Mouse (Mus musculus): Measurements from ENCODE around the gene Fem1b.
"Not testable (repeated sequence)": the region's sequence is repeated elsewhere in the genome, so short reads cannot be mapped to it uniquely, and the experiment has no call there.

The Fem1b gene

GRCm38 (mm10) chr9:62826456-62826855 is 14.7 kb upstream of the Fem1b start:
- DNase-seq: no peak

- DNase-seq: peak; percentile 67
These were observed 14.2 kb upstream of the Fem1b start for GRCm38 (mm10) chr9:62825791-62826393.

GRCm38 (mm10) chr9:62821811-62822210 is 10.1 kb upstream of the Fem1b start:
- DNase-seq: no peak

- DNase-seq: no peak
These were observed 9.1 kb upstream of the Fem1b start for GRCm38 (mm10) chr9:62820829-62821228.

- DNase-seq: not testable (repeated sequence)
These were observed 8.2 kb upstream of the Fem1b start for GRCm38 (mm10) chr9:62819910-62820309.

GRCm38 (mm10) chr9:62819494-62819893 is 7.8 kb upstream of the Fem1b start:
- DNase-seq: no peak

GRCm38 (mm10) chr9:62817828-62818614 is 6.3 kb upstream of the Fem1b start:
- no peak for DNase-seq

- peak; percentile 65 for DNase-seq
These were observed 5.4 kb upstream of the Fem1b start for GRCm38 (mm10) chr9:62817099-62817571.

GRCm38 (mm10) chr9:62816323-62817098 is 4.8 kb upstream of the Fem1b start:
- DNase-seq: no peak

- no peak for DNase-seq
These were observed 3.0 kb upstream of the Fem1b start for GRCm38 (mm10) chr9:62814751-62815150.

- peak; percentile 76 for DNase-seq
These were observed 699 bp upstream of the Fem1b start for GRCm38 (mm10) chr9:62812216-62813049.

- peak; percentile 56 for DNase-seq
These were observed 905 bp downstream of the Fem1b start for GRCm38 (mm10) chr9:62810543-62811515.

GRCm38 (mm10) chr9:62810095-62810494 is 1.6 kb downstream of the Fem1b start:
- no peak for DNase-seq

GRCm38 (mm10) chr9:62799218-62799617 is 12.5 kb downstream of the Fem1b start:
- DNase-seq: not testable (repeated sequence)

- no peak for DNase-seq
These were observed 21.9 kb downstream of the Fem1b start for GRCm38 (mm10) chr9:62789856-62790255.

- DNase-seq: no peak
These were observed 25.0 kb downstream of the Fem1b start for GRCm38 (mm10) chr9:62786721-62787120.

- DNase-seq: no peak
These were observed 27.5 kb downstream of the Fem1b start for GRCm38 (mm10) chr9:62784233-62784632.

- DNase-seq: peak; percentile 81
These were observed 28.6 kb downstream of the Fem1b start for GRCm38 (mm10) chr9:62782976-62783781.

GRCm38 (mm10) chr9:62781965-62782364 is 29.8 kb downstream of the Fem1b start:
- DNase-seq: no peak

- DNase-seq: no peak
These were observed 33.0 kb downstream of the Fem1b start for GRCm38 (mm10) chr9:62778721-62779120.

All from retina, postnatal 1 day (tissue).